Mouse (Mus musculus): ENCODE data around the gene Hivep2.

Gene Hivep2

GRCm38 (mm10) chr10:14043349-14043710 lies 77.5 kb downstream of the Hivep2 start:
- in situ Hi-C loops (cut with MboI; ENCODE audit: unreplicated experiment in 2 of 2), result loop anchor here (5.0 to 10.0 kb wide), 4 partner anchors 46 to 489 kb away; partner anchors contain the start of genes Adat2 (in 1 of the 2), Hivep2 (in 1 of the 2) and Pex3 (in 1 of the 2)

GRCm38 (mm10) chr10:14044046-14044782 lies 78.3 kb downstream of the Hivep2 start:
- in situ Hi-C loops (cut with MboI; ENCODE audit: unreplicated experiment in 2 of 2), result loop anchor here (5.0 to 10.0 kb wide), 4 partner anchors 47 to 489 kb away; partner anchors contain the start of genes Adat2 (in 1 of the 2), Hivep2 (in 1 of the 2) and Pex3 (in 1 of the 2)

- in situ Hi-C loops (cut with MboI; ENCODE audit: unreplicated experiment in 2 of 2), result loop anchor here (5.0 to 10.0 kb wide), 7 partner anchors 42 to 490 kb away; partner anchors contain the start of genes Hivep2 (in 2 of the 2), Adat2 (in 1 of the 2) and Pex3 (in 1 of the 2)
Observed at GRCm38 (mm10) chr10:14044783-14045392, 79.0 kb downstream of the Hivep2 start.

- in situ Hi-C loops (cut with MboI; ENCODE audit: unreplicated experiment in 2 of 2), result loop anchor here (5.0 to 10.0 kb wide), 6 partner anchors 42 to 491 kb away; partner anchors contain the start of genes Adat2 (in 1 of the 2), Hivep2 (in 1 of the 2) and Pex3 (in 1 of the 2)
Observed at GRCm38 (mm10) chr10:14045745-14046144, 79.9 kb downstream of the Hivep2 start.

- in situ Hi-C loops (cut with MboI; ENCODE audit: unreplicated experiment in 2 of 2), result loop anchor here (5.0 to 10.0 kb wide), 6 partner anchors 41 to 491 kb away; partner anchors contain the start of genes Adat2 (in 1 of the 2), Hivep2 (in 1 of the 2) and Pex3 (in 1 of the 2)
Observed at GRCm38 (mm10) chr10:14046171-14046651, 80.3 kb downstream of the Hivep2 start.

- in situ Hi-C loops (cut with MboI; ENCODE audit: unreplicated experiment in 2 of 2), result loop anchor here (5.0 to 10.0 kb wide), 6 partner anchors 40 to 492 kb away; partner anchors contain the start of genes Adat2 (in 1 of the 2), Hivep2 (in 1 of the 2) and Pex3 (in 1 of the 2)
Observed at GRCm38 (mm10) chr10:14046935-14047334, 81.1 kb downstream of the Hivep2 start.

- in situ Hi-C loops (cut with MboI; ENCODE audit: unreplicated experiment in 2 of 2), result loop anchor here (5.0 to 10.0 kb wide), 6 partner anchors 40 to 493 kb away; partner anchors contain the start of genes Adat2 (in 1 of the 2), Hivep2 (in 1 of the 2) and Pex3 (in 1 of the 2)
Observed at GRCm38 (mm10) chr10:14047661-14048060, 81.8 kb downstream of the Hivep2 start.

GRCm38 (mm10) chr10:14048322-14048915 lies 82.5 kb downstream of the Hivep2 start:
- in situ Hi-C loops (cut with MboI; ENCODE audit: unreplicated experiment in 2 of 2), result loop anchor here (5.0 to 10.0 kb wide), 6 partner anchors 39 to 494 kb away; partner anchors contain the start of genes Adat2 (in 1 of the 2), Hivep2 (in 1 of the 2) and Pex3 (in 1 of the 2)

GRCm38 (mm10) chr10:14048916-14049445 lies 83.1 kb downstream of the Hivep2 start:
- in situ Hi-C loops (cut with MboI; ENCODE audit: unreplicated experiment in 2 of 2), result loop anchor here (5.0 to 10.0 kb wide), 6 partner anchors 38 to 494 kb away; partner anchors contain the start of genes Adat2 (in 1 of the 2), Hivep2 (in 1 of the 2) and Pex3 (in 1 of the 2)

GRCm38 (mm10) chr10:14049686-14050085 lies 83.8 kb downstream of the Hivep2 start:
- in situ Hi-C loops (cut with MboI; ENCODE audit: unreplicated experiment in 2 of 2), result loop anchor here (5.0 to 25.0 kb wide), 7 partner anchors 38 to 1037 kb away; partner anchors contain the start of genes Adat2 (in 1 of the 2), Hivep2 (in 1 of the 2), Pex3 (in 1 of the 2) and Sf3b5 (in 1 of the 2)

GRCm38 (mm10) chr10:14050586-14050985 lies 84.7 kb downstream of the Hivep2 start:
- in situ Hi-C loops (cut with MboI; ENCODE audit: unreplicated experiment in 2 of 2), result loop anchor here in 1 of 2 experiments (5.0 to 25.0 kb wide), 2 partner anchors 37 to 1038 kb away; partner anchors contain the start of gene Sf3b5

- in situ Hi-C loops (cut with MboI; ENCODE audit: unreplicated experiment in 2 of 2), result loop anchor here in 1 of 2 experiments (5.0 to 25.0 kb wide), 2 partner anchors 35 to 1040 kb away; partner anchors contain the start of gene Sf3b5
Observed at GRCm38 (mm10) chr10:14052109-14052689, 86.3 kb downstream of the Hivep2 start.

GRCm38 (mm10) chr10:14054860-14055259 lies 89.0 kb downstream of the Hivep2 start:
- in situ Hi-C loops (cut with MboI; ENCODE audit: unreplicated experiment in 2 of 2), result loop anchor here in 1 of 2 experiments (5.0 to 25.0 kb wide), 2 partner anchors 32 to 1043 kb away; partner anchors contain the start of gene Sf3b5

GRCm38 (mm10) chr10:14055533-14055981 lies 89.7 kb downstream of the Hivep2 start:
- in situ Hi-C loops (cut with MboI; ENCODE audit: unreplicated experiment in 2 of 2), result loop anchor here in 1 of 2 experiments (25.0 kb wide), 1 partner anchor 1043 kb away; the partner anchor contains the start of gene Sf3b5

GRCm38 (mm10) chr10:14056057-14056456 lies 90.2 kb downstream of the Hivep2 start:
- in situ Hi-C loops (cut with MboI; ENCODE audit: unreplicated experiment in 2 of 2), result loop anchor here in 1 of 2 experiments (25.0 kb wide), 1 partner anchor 1044 kb away; the partner anchor contains the start of gene Sf3b5

- in situ Hi-C loops (cut with MboI; ENCODE audit: unreplicated experiment in 2 of 2), result loop anchor here in 1 of 2 experiments (25.0 kb wide), 1 partner anchor 1045 kb away; the partner anchor contains the start of gene Sf3b5
Observed at GRCm38 (mm10) chr10:14056584-14057451, 90.9 kb downstream of the Hivep2 start.

- in situ Hi-C loops (cut with MboI; ENCODE audit: unreplicated experiment in 2 of 2), result loop anchor here in 1 of 2 experiments (25.0 kb wide), 1 partner anchor 1046 kb away; the partner anchor contains the start of gene Sf3b5
Observed at GRCm38 (mm10) chr10:14057841-14058605, 92.1 kb downstream of the Hivep2 start.

Data from v-Abl transformed pro-B cells (cell line).